Mouse (Mus musculus) midbrain, embryonic 10.5 days (tissue): ENCODE measurements around the gene Smtnl1. TPM values are rescaled to one million over a fixed set of nuclear protein-coding genes. Genes with fewer than 3 reads are reported as not detected.

Experiments
- DNase-seq: peaks from one replicate; pipeline ENCODE4 v3.0.0-alpha.2; 2017; ENCODE audit warnings: low spot score
- H3K27ac ChIP-seq: fragments of 300-500 bp; sonication (generic); replicated peaks from 2 replicates; pipeline ENCODE4 v1.5.1; 2016; ENCODE audit warnings: mild to moderate bottlenecking
- H3K27me3 ChIP-seq: fragments of 300-500 bp; sonication (generic); 2 replicates; pipeline ENCODE4 v1.6.1; 2016; ENCODE audit warnings: low read depth, mild to moderate bottlenecking; ENCODE audit not compliant: poor library complexity, severe bottlenecking
- H3K36me3 ChIP-seq: fragments of 300-500 bp; sonication (generic); 2 replicates; pipeline ENCODE4 v1.6.1; 2016; ENCODE audit warnings: mild to moderate bottlenecking, moderate library complexity
- H3K4me1 ChIP-seq: fragments of 300-500 bp; sonication (generic); 2 replicates; pipeline ENCODE4 v1.6.1; 2016
- H3K4me3 ChIP-seq: fragments of 300-500 bp; sonication (generic); 2 replicates; pipeline ENCODE4 v1.5.1; 2016; ENCODE audit warnings: mild to moderate bottlenecking, moderate library complexity
- H3K9me3 ChIP-seq: fragments of 300-500 bp; sonication (generic); replicated peaks from 2 replicates; pipeline ENCODE4 v1.6.1; 2016; ENCODE audit warnings: mild to moderate bottlenecking
- WGBS: fragments of 180-500 bp; shearing (Covaris S2); methylation state at CpG from one replicate; pipeline ENCODE4 v1.1.7; 2016; 5-methylcytosine and 5-hydroxymethylcytosine counted together
- polyA plus RNA-seq: library from polyadenylated mRNA; unstranded; fragments of >200 nt; fragmentation: Nextera tagmentation; extraction: Ambion mirVana; gene quantifications from 2 replicates; pipeline ENCODE4 v1.2.1, GENCODE M21; 2016

The Smtnl1 gene
- polyA plus RNA-seq: 0.20 TPM in 1 of 2 replicates, not detected in the other

GRCm38 (mm10) chr2:84822552-84822951 lies at the start of gene Smtnl1:
Gene Smtnl1, minus strand, starts transcription at chr2:84822652.
- no peaks in the 10 kb centered on the region; the same call in 1 of the 2 replicates for H3K27me3 ChIP-seq
- no peak within 1 kb of the TSS for H3K27ac ChIP-seq
- H3K9me3 ChIP-seq: no peaks in the 10 kb centered on the region
- no peak for DNase-seq
- H3K36me3 ChIP-seq: no peaks in the 10 kb centered on the region
- no peak within 1 kb of the TSS for H3K4me3 ChIP-seq
- WGBS: 68% methylated on average over 13 of the region's 13 CpGs
- peaks cover 7% of the 10 kb centered on the region for H3K4me1 ChIP-seq

DNA sequence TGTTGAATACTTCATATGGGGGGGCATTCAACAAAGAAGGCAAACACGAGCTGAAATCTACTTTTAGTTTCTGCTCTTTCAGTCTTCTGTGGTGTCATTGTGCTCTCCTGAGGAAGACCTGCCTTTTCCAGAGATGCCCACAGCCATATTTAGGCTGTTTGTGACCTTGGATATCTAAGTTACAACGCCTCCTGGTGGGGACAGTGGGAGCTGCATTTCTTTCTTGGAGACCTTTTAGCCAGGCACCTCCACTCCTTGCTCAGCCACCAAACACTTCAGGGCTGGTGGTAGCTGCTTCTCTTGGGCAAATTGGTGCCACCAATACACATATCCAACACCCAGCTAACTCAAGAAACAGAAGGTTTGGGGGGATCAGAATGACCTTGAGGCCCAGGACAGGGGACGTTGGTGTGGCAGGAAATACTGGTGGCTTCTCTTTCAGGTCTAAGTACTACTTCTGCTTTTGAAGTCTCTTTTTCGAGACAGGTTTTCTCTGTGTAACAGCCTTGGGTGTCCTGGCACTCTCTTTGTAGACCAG lies 48.2 kb upstream of the Smtnl1 start:
- Histone ChIP-seq H3K4me1 (peaks cover 31% of the 10 kb centered on the region), H3K27me3 (peaks cover 100% of the 10 kb centered on the region), H3K36me3 (no peaks in the 10 kb centered on the region), H3K9me3 (no peaks in the 10 kb centered on the region), H3K27ac (no peak overlapping the region), H3K4me3 (no peak overlapping the region)
- WGBS: 70% methylated on average over 4 of the region's 4 CpGs
- no peak for DNase-seq

DNA sequence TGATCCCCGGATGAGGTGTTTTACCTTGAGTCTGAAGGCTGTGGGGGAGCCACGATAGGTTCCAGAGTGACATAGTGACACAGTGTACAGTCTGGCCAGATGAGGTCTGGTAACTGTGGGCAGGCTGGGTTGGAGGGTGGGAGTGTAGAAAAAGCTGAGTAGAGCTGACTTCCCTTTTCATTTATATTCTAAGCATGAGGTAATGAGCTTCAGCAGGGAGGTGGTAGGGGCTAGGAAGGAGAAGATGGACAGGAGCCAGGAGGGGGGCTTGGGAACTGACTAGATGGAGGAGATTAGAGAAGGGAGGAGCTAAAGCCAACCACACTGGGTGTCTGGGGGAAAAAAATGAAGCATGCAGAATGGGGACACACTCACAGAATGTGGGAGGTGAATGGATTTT lies 46.5 kb upstream of the Smtnl1 start:
- 72% methylated on average over 2 of the region's 2 CpGs for WGBS
- Histone ChIP-seq H3K4me1 (peaks cover 33% of the 10 kb centered on the region), H3K4me3 (no peak overlapping the region), H3K27ac (no peak overlapping the region), H3K9me3 (no peaks in the 10 kb centered on the region), H3K27me3 (peaks cover 93% of the 10 kb centered on the region), H3K36me3 (no peaks in the 10 kb centered on the region)
- DNase-seq: no peak

GRCm38 (mm10) chr2:84868521-84868943 lies 46.1 kb upstream of the Smtnl1 start:
- no peaks in the 10 kb centered on the region for H3K9me3 ChIP-seq
- no peaks in the 10 kb centered on the region for H3K36me3 ChIP-seq
- peak; percentile 74 for DNase-seq
- WGBS: 10% methylated on average over 5 of the region's 5 CpGs
- no peak overlapping the region for H3K27ac ChIP-seq
- no peak overlapping the region for H3K4me3 ChIP-seq
- H3K27me3 ChIP-seq: peaks cover 89% of the 10 kb centered on the region
- peaks cover 33% of the 10 kb centered on the region for H3K4me1 ChIP-seq

GRCm38 (mm10) chr2:84865616-84866571 lies 43.4 kb upstream of the Smtnl1 start:
- Histone ChIP-seq H3K9me3 (no peaks in the 10 kb centered on the region), H3K4me3 (peak overlapping the region; percentile 55), H3K27me3 (peaks cover 62% of the 10 kb centered on the region), H3K4me1 (peaks cover 18% of the 10 kb centered on the region), H3K27ac (peak overlapping the region; percentile 70), H3K36me3 (peaks cover 19% of the 10 kb centered on the region)
- peak; percentile 77 for DNase-seq
- under 1% methylated on average over 47 of the region's 47 CpGs for WGBS

- Histone ChIP-seq H3K36me3 (peaks cover 51% of the 10 kb centered on the region), H3K27me3 (peaks cover 26% of the 10 kb centered on the region), H3K9me3 (no peaks in the 10 kb centered on the region), H3K4me3 (no peak overlapping the region), H3K4me1 (peaks cover 18% of the 10 kb centered on the region), H3K27ac (no peak overlapping the region)
- WGBS: 89% methylated on average over 3 of the region's 3 CpGs
- DNase-seq: no peak
These were observed 39.8 kb upstream of the Smtnl1 start for GRCm38 (mm10) chr2:84862231-84862630.

GRCm38 (mm10) chr2:84861430-84861829 lies 39.0 kb upstream of the Smtnl1 start:
- H3K9me3 ChIP-seq: no peaks in the 10 kb centered on the region
- H3K4me1 ChIP-seq: peaks cover 16% of the 10 kb centered on the region
- no peak for DNase-seq
- no peak overlapping the region for H3K27ac ChIP-seq
- no peak overlapping the region for H3K4me3 ChIP-seq
- peaks cover 18% of the 10 kb centered on the region for H3K27me3 ChIP-seq
- peaks cover 59% of the 10 kb centered on the region for H3K36me3 ChIP-seq
- WGBS: 88% methylated on average over 3 of the region's 3 CpGs

DNA sequence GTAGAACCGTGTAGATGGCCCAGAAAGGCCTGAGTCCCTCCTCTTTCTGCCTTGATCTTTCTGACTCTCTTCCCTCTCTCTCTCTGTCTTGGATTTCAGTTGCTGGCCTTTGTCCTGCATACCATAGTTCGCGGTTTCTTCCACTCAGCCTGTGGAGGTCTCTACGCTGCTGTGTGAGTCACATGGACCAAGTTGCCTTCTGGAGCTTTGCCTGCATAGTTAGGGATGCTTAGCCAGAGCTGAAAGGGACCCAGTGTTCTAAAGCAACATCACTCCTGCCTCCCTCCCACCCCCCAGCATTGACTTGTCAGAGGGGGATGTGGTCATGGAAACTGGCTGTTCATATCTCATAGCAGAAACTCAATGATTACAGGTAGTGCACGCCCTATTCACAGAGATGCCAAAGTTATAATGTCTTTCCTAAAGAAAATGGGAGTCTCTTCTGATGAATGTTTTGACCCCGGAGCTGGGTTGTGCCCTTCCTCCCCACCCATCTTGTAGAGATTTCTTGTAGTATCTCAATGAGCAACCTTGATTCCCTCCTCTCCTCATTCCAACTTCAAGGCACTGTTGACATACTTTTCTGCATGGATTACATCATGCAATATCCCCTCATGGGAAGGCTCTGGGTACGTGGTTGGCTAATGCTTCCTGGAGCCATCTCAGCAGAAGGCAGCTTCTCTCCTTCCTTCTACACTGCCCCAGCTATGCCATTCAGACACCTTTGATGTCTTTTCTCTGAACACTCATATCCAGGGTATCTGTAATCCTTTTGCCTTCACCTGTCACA lies 37.7 kb upstream of the Smtnl1 start:
- peaks cover 4% of the 10 kb centered on the region; the same call in 1 of the 2 replicates for H3K4me1 ChIP-seq
- H3K36me3 ChIP-seq: peaks cover 70% of the 10 kb centered on the region

DNA sequence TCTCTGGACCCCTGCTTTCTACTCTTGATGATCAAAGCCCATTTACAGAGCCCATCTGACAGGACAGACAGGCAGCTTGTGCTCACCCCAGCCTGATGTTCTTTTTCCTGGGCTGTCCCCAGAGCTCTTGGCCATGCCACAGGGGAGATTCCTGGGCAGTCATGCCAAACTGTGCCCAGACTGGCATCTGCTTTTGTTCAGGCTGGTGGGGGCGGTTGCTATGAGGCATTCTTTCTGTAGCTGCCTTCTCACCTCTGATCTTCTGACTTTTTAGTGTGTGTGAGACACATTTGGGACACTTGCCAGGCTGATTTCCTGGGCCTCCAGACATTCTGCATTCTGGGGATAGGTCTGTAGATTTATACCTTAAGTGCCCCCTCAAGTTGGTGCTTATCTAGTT lies 36.1 kb upstream of the Smtnl1 start:
- Histone ChIP-seq H3K9me3 (no peaks in the 10 kb centered on the region), H3K36me3 (peaks cover 86% of the 10 kb centered on the region)

More for the DNA sequence above, 37.7 kb upstream of the Smtnl1 start:
- DNase-seq: no peak
- 92% methylated on average over 7 of the region's 7 CpGs for WGBS
- H3K4me3 ChIP-seq: no peak overlapping the region
- no peak overlapping the region for H3K27ac ChIP-seq
- peaks cover 5% of the 10 kb centered on the region for H3K27me3 ChIP-seq
- no peaks in the 10 kb centered on the region for H3K9me3 ChIP-seq

GRCm38 (mm10) chr2:84855732-84856131 lies 33.3 kb upstream of the Smtnl1 start:
- H3K9me3 ChIP-seq: no peaks in the 10 kb centered on the region
- no peak overlapping the region for H3K4me3 ChIP-seq
- H3K36me3 ChIP-seq: peaks cover 83% of the 10 kb centered on the region
- DNase-seq: peak; percentile 49
- H3K27ac ChIP-seq: no peak overlapping the region
- 81% methylated on average over 2 of the region's 2 CpGs for WGBS
- peaks cover 11% of the 10 kb centered on the region for H3K4me1 ChIP-seq
- H3K27me3 ChIP-seq: no peaks in the 10 kb centered on the region

More for the DNA sequence above, 36.1 kb upstream of the Smtnl1 start:
- H3K27ac ChIP-seq: no peak overlapping the region
- no peaks in the 10 kb centered on the region for H3K27me3 ChIP-seq
- no peak overlapping the region for H3K4me3 ChIP-seq
- DNase-seq: no peak
- H3K4me1 ChIP-seq: no peaks in the 10 kb centered on the region
- WGBS: 100% methylated on average over 1 of the region's 1 CpGs

GRCm38 (mm10) chr2:84851130-84852040 lies 28.9 kb upstream of the Smtnl1 start:
- Histone ChIP-seq H3K27me3 (no peaks in the 10 kb centered on the region), H3K4me1 (peaks cover 21% of the 10 kb centered on the region), H3K27ac (0 out of 2 replicates have a peak overlapping the region, but pooled peaks have one; percentile 6), H3K4me3 (0 out of 2 replicates have a peak overlapping the region, but pooled peaks have one; percentile 22), H3K36me3 (peaks cover 85% of the 10 kb centered on the region), H3K9me3 (no peaks in the 10 kb centered on the region)
- DNase-seq: peak; percentile 76
- WGBS: 30% methylated on average over 23 of the region's 23 CpGs
